Mouse (Mus musculus) frontal cortex, postnatal 10 days (tissue): ENCODE measurements at regions not wholly inside any gene's neighbourhood (a gene's known extent, or its start where the extent isn't known, plus 50 kb on each side); places are given as distances from the start of the nearest gene placed in this dataset.

Source experiments
- DNase-seq, 2 experiments: peaks; one replicate each; pipeline ENCODE4 v3.0.0; 2022; ENCODE audit warnings: low spot score in 2 of 2, mixed read lengths in 1 of 2

- no peak for DNase-seq
These were observed 95.6 kb upstream of the Chd2 start for GRCm38 (mm10) chr7:73637101-73637809.

DNA sequence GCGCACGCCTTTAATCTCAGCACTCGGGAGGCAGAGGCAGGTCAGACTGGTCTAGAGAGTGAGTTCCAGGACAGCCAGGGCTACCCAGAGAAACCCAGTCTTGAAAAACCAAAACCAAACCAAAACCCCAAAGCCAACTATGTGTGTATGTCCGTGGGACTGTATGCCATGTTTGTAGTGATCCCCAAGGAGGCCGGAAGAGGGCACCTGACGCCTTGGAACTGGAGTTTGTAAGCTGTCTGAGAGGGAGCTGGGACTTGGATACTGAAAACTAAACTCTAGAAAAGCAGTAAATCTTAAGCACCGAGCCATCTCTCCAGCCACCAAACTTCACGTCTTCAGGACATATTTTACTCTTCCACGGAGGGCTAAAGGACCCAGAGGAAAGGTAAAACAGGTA is 93.8 kb upstream of the Chd2 start:
- no peak for DNase-seq

DNA sequence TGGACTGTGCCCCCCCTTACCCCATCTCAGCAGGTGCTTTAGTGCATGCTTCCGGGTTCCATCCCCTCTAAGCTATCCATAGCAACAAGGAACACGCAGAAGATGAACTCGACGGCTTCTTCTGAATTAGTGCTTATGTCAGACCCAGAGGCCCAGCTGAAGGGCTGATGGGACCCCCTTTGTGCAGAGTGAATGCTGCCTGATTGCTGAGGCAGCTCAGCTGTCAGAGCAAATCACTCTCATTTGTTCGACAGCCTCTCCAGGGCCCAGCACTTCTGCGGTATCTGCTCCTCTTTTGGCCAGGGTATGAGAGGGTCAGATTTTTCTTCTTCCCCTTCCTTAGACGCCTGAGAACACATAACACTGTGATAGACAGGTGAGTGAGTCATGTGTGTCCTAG is 89.2 kb upstream of the Chd2 start:
- DNase-seq, result no peak

GRCm38 (mm10) chr7:73629182-73629581 is 87.6 kb upstream of the Chd2 start:
- DNase-seq, result no peak

DNA sequence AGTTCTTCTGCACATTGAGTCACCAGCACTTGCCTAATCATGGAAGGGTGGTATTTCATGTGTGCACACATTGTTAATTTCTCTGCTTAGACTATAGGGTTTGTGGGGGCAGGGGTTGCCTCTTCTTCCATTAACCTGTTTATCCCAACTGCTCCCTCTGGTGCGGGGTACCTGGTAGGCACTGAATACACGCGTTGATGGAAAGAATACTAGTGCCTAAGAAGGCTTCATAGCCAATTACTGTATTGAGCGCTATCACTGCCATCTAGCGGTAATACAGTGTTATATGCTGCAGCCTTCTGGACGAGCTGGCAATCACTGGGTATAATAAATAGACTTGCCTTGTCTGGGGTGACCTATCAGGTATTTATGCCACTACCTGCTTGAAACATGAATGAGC is 86.4 kb upstream of the Chd2 start:
- DNase-seq, result peak; percentile 59 to 65

DNA sequence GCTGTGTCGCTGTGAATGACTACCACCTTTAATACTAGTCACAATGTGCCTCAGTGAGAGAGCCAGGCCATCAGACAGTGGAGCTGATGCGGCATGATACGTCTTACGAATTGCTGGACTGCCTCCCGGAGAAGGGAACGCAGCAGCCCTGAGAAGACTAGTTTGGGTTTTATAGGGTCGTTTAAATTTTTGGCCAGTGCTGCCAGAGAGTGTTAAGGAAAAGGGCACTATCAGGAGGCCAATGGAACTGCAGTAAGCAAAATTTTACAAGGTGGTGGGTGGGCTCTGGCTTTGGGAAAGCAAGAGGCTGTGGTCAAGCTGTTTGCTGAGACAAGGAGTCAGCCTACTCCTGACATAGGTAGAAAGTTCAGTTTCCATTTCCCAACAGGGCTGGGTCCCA is 84.7 kb upstream of the Chd2 start:
- no peak for DNase-seq

DNA sequence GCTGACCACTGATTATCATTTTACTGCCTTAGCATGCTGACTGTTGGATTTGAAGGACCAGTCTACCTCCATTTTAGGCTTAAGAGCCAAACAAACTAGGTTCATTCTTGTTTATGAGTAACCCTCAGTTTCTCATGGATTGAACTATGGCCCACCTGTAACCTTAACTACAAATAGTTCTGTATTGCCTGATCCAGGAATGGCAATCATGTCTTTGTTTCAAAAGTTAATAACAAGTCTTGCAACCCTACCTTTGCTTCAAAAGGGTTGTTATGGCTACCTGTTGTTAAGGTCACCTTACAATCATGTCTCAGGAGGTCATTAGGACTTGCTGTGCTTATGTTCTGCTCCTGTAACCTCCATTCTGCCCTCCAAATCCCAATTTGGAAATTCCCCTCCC is 84.0 kb upstream of the Chd2 start:
- DNase-seq, result no peak

DNA sequence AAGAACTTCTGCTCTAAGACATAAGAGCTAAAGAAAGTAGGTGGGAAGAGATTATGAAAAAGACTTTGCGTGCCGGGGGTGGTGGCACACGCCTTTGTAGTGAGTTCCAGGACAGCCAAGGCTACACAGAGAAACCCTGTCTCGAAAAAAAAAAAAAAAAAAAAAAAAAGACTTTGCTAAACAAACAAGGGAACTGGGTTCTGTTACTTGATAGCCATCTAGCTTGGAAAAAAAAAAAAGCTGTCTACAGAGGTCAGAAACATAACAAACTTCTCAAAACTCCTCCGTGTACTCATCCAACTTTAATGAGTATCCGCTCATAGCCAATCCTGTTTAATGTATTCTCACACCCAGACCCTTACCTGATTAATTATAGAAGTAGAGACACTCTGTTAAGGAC is 83.4 kb upstream of the Chd2 start:
- DNase-seq, result no peak

DNA sequence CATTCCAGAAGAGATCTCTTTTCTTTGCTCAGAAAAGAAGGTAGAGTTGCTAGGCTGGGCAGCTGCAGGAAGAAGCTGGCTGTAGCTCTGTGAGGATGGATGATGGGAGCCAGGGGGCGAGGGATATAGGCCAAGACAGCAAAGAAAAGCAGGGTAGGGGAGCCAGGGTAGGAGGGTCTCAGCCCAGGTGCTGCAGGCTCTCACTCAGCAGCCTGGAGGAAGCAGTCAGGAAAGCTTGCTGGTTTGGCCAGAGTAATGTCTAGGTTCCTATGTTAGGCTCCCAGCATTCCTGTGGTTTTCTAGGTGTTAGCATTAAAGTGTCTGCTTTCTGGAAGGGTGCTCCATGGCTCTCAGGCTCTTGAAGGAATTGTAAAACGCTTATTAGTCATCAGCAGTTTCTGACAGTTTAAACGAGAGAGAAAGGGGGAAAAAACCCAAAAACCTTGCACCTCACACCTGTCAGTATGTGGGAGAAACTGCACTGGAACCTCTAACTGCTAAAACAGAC is 82.5 kb upstream of the Chd2 start:
- no peak for DNase-seq

DNA sequence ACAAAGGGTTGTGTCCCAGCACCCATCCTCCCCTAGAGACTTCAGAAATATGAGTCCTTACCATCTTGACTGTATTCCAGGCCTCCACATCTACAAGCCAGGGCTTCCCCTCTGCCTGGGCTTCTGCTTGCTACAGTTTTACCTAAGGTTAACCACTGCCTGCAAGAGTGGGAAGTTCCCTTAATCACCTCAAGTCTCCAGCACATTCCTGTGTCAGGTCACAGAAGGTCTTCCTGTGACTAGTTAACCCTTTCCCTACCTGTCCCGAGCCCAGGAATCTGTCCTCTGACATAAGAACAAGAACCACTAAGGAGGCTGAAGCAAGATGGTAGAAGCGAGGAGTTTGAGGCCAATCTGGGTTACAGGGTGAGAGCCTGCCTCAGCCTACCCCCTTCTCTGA is 80.8 kb upstream of the Chd2 start:
- DNase-seq, result no peak

DNA sequence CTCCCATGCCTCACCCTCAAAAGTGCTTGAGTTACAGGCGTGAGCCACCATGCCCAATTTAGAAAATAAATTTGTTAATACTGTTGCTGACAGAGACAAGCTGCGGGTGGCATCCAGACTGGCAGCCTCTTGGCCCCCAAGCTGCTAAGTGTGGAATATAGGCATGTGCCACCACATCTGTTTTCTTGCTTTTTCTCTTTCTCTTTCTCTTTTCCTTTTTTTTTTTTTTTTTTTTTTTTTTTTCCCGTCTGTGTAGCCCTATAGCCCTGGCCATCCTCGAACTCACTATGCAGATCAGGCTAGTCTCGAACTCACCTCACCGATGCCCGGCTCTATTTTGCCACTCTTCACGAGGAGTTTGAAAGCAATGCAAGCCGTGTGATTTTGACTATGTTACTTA is 78.7 kb upstream of the Chd2 start:
- DNase-seq, result no peak

GRCm38 (mm10) chr7:73618758-73619416 is 77.3 kb upstream of the Chd2 start:
- DNase-seq, result no peak

DNA sequence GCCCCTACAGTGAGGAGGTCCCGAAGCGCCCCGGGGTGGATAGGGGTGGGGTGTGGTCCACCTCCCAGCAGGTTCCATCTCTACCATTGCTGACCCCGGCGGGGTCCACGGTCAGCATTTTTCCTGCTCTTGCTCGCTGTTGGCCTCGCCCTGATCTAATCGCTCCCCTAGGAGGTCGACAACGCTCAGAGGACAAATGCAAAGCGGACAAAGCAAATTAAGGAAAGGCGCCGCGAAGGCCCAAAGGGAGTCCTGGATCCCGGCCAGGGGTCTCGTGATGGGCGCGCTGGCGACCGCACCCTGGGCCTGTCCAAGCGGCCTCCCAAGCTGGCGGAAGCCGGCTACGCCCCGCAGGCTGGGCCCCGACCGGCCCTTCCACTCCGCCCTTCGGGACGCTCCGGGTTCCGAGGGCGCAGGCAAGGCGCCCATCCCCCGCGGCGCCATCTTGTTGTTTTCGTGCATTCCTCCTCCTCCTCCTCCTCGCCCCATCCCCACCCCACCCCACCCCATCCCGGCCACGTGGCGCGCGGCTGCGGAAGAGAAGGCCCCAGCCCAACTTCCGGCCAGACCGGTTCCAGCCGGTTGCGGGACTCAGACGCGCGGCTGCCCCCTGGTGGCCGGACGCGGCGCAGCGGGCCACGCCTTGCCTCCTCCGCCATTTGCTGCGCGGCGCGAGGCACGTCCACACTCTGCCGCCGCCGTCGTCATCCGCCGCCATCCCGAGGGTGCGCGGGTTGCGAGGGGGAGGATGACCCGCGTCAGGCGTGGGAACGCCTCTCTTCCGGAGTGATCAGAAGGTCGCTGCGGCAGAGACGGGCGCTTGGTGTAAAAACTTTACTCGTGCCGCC is 76.5 kb upstream of the Chd2 start:
- DNase-seq, result peak; percentile 95 to 99

DNA sequence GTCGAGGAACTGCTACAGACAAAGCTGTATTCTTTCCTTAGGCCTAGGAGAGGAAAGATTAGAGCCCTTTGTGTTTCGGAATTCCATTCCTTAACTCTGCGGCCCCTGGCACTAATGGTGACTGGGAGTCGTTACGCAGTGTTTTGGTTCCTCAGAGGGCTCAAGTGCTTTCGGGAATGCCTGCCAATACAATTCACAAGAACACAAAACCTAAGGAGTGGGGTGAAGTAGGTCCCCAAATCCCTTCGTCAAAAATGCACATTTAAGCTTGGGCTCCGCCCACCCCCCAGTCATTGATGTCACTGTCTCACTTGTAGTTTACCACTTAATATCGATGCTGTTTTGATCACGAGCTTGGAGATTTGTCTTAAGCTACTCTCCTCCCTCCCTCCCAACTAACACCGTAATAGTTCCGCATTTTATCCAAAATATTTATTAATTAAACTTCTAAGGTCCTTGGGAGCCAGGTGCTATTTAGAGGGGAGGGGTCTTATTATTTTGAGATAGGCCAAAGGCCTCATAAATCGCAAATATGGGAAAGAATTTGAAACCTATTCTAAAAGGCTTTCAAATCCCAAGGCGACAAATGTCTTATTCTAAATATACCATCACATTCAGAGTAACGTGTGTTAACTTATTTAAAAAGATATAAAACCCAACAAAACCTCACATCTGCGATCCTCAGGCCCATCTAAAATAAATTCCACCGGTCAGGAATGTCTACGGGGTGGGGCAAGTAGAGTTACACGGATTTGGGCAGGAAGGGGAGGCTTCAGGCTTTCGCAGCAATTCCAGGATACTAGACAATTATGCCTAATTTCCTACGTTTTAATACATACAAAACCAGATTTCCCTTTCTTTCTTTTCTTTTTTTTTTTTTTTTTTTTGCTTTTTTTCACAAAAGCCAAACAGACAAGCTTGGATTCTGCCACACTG is 75.6 kb upstream of the Chd2 start:
- DNase-seq, result peak in 1 of 2 experiments; percentile 40

GRCm38 (mm10) chr7:73616015-73616414 is 74.4 kb upstream of the Chd2 start:
- no peak for DNase-seq

GRCm38 (mm10) chr7:73614840-73615555 is 73.4 kb upstream of the Chd2 start:
- DNase-seq, result no peak

GRCm38 (mm10) chr7:73614341-73614740 is 72.7 kb upstream of the Chd2 start:
- DNase-seq, result no peak

DNA sequence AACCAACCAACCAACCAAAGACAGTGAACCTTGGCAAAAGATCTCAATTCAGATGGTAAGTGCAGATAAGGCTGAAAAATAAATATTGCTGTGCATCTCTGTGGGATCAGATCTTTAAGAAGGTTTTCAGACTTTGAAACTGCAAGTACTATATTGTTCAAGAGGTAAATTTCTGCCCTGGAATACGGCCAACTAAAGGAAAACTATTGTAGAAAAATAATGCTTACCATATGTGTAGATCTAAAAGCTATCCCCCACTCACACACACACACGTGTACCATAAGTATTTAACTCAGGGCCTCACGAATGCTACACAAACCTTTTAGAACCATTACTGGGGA is 71.1 kb upstream of the Chd2 start:
- no peak for DNase-seq

GRCm38 (mm10) chr7:73611866-73612751 is 70.5 kb upstream of the Chd2 start:
- DNase-seq, result no peak

GRCm38 (mm10) chr7:73608804-73609275 is 67.2 kb upstream of the Chd2 start:
- DNase-seq, result no peak
